In genomic region chr10:70244921-70245558, GRCm38 (mm10) we compare ENCODE assay signal across 7 mouse cellular contexts. TPM values are rescaled to one million over a fixed set of nuclear protein-coding genes. Genes with fewer than 3 reads are reported as not detected.
A peak's percentile ranks its signal among the peaks of the same experiment; 100 is the strongest.
DNase-seq lines count a peak whose midpoint lies in the region; ATAC-seq lines count a peak whose summit lies in the region.

Slc16a9 (plus strand) TSS chr10:70245100.

- peak; percentile 72 to 81 for DNase-seq in adrenal gland, postnatal 36 days
- peak; percentile 58 to 62 for DNase-seq in cerebellum, postnatal 36 days
- peak; percentile 78 for DNase-seq in gastrocnemius, postnatal 14 days
- peak; percentile 84 for DNase-seq in limb, embryonic 10.5 days (ENCODE audit: low spot score)
- DNase-seq in right cerebral cortex, postnatal 4 days, result peak; percentile 72

- no peak within 1 kb of the TSS for H3K27ac ChIP-seq in hindbrain, embryonic 16.5 days (ENCODE audit: low read depth, low read length)
- peak within 1 kb of the TSS; percentile 82 for H3K27ac ChIP-seq in limb, embryonic 10.5 days

- H3K4me3 ChIP-seq in hindbrain, embryonic 16.5 days (ENCODE audit: low read length), result peak within 1 kb of the TSS; percentile 81
- H3K4me3 ChIP-seq in limb, embryonic 10.5 days, result peak within 1 kb of the TSS; percentile 73

- H3K9me3 ChIP-seq in hindbrain, embryonic 16.5 days (ENCODE audit: control insufficient read depth, low read length), result no peaks in the 10 kb centered on the region
- no peaks in the 10 kb centered on the region for H3K9me3 ChIP-seq in limb, embryonic 10.5 days (replicated peaks)

- peak within 1 kb of the TSS; percentile 98 for H3K4me2 ChIP-seq in hindbrain, embryonic 16.5 days (ENCODE audit: low read length)

- peak; percentile 95 for ATAC-seq in hindbrain, embryonic 16.5 days
- ATAC-seq in megakaryocyte-erythroid progenitor cell, adult 5-6 weeks (replicated peaks; ENCODE audit: low FRiP score, low TSS enrichment, poor library complexity, severe bottlenecking), result peak; percentile 44; the same call in 1 of the 2 replicates

- intact Hi-C loops in gastrocnemius, postnatal 14 days (cut with DNase I; ENCODE audit: low total_unique reads), result no loop called here

- H3K9ac ChIP-seq in hindbrain, embryonic 16.5 days (ENCODE audit: low read depth, low read length), result peak within 1 kb of the TSS; percentile 80

- peaks cover 13% of the 10 kb centered on the region for H3K4me1 ChIP-seq in hindbrain, embryonic 16.5 days (ENCODE audit: control insufficient read depth, insufficient read depth, low read depth, low read length)
- peaks cover 21% of the 10 kb centered on the region for H3K4me1 ChIP-seq in limb, embryonic 10.5 days

- peaks cover 8% of the 10 kb centered on the region for H3K27me3 ChIP-seq in hindbrain, embryonic 16.5 days (replicated peaks; ENCODE audit: control insufficient read depth, insufficient read depth, low read length)
- peaks cover 57% of the 10 kb centered on the region for H3K27me3 ChIP-seq in limb, embryonic 10.5 days (ENCODE audit: low read depth, poor library complexity, severe bottlenecking)

- under 1% methylated on average over 54 of the region's 54 CpGs for WGBS in hindbrain, embryonic 16.5 days
- under 1% methylated on average over 54 of the region's 54 CpGs for WGBS in limb, embryonic 10.5 days

- H3K36me3 ChIP-seq in hindbrain, embryonic 16.5 days (ENCODE audit: control insufficient read depth, insufficient read depth, low read length), result no peaks in the 10 kb centered on the region
- H3K36me3 ChIP-seq in limb, embryonic 10.5 days, result no peaks in the 10 kb centered on the region

RNA-seq across cellular contexts. Expression of gene Slc16a9, which starts in this region (rescaled TPM):
- 10 to 100 TPM in 1 of 2 experiments, 1 to 10 TPM in 1; 5.5 to 12.9 TPM for total RNA-seq in adrenal gland, postnatal 36 days (2021)
- 1 to 10 TPM; 5.9 to 6.0 TPM for total RNA-seq in gastrocnemius, postnatal 14 days (2021)
- polyA plus RNA-seq in hindbrain, embryonic 16.5 days (2015; fragmentation: Nextera tagmentation; extraction: Ambion mirVana), result 2.4 and 3.8 TPM in 2 replicates
- 0.14 and 0.28 TPM in 2 replicates for polyA plus RNA-seq in limb, embryonic 10.5 days (2016; fragmentation: Nextera tagmentation; extraction: Ambion mirVana)
- not detected in 2 replicates for total RNA-seq in megakaryocyte-erythroid progenitor cell, adult 5-6 weeks (2014; fragmentation: Nextera tagmentation)
- total RNA-seq in megakaryocyte-erythroid progenitor cell, adult 5-6 weeks (2017), result 0.30 TPM in 1 of 2 replicates, not detected in the other

Comparison
In these comparisons a context has a peak if more than half of its experiments do, and no peak if none do; other contexts are left out.
1. RNA of gene Slc16a9 (total RNA-seq): 5.5 to 12.9 TPM in adrenal gland, postnatal 36 days and 5.9 to 6.0 TPM in gastrocnemius, postnatal 14 days; 0.30 TPM in megakaryocyte-erythroid progenitor cell, adult 5-6 weeks; every median in the first group is over 4 times any median in the second.
2. Peak in DNase-seq, H3K4me3 ChIP-seq and H3K27ac ChIP-seq in limb, embryonic 10.5 days; RNA of the gene not detected or under 1 TPM.
3. Peak in ATAC-seq in megakaryocyte-erythroid progenitor cell, adult 5-6 weeks; RNA of the gene not detected or under 1 TPM.
4. Peak in every context shown above with its lines, with median percentiles within 50 percentile points of each other: DNase-seq.